Comparison of ENCODE assay signal across 9 mouse cellular contexts in genomic region chr11:45008760-45009159, GRCm38 (mm10).
"Had no signal": no experiment of that assay in that cellular context is flagged by ENCODE, and none has a peak within 500 bp of the region (broad histone marks: within the 10 kb centered on the region; RNA-seq: fewer than 3 reads in every experiment).

No protein-coding gene starts in this region.

- H3K9ac ChIP-seq: liver, embryonic 15.5 days; liver, postnatal 0 days; lung, embryonic 15.5 days; midbrain, embryonic 12.5 days; neural tube, embryonic 12.5 days; stomach, embryonic 15.5 days had no signal

- H3K27ac ChIP-seq: liver, embryonic 15.5 days; lung, embryonic 15.5 days; macrophage; midbrain, embryonic 12.5 days; neural tube, embryonic 12.5 days; stomach, embryonic 15.5 days; stomach, postnatal 0 days had no signal

- H3K36me3 ChIP-seq: liver, embryonic 15.5 days; lung, embryonic 15.5 days; midbrain, embryonic 12.5 days; stomach, embryonic 15.5 days had no signal

- ATAC-seq: liver, postnatal 0 days; lung, postnatal 0 days had no signal

- H3K4me3 ChIP-seq: liver, embryonic 15.5 days; midbrain, embryonic 12.5 days; neural tube, embryonic 12.5 days had no signal

- H3K4me1 ChIP-seq: liver, embryonic 15.5 days; lung, embryonic 15.5 days had no signal

- H3K27me3 ChIP-seq: liver, embryonic 15.5 days; lung, embryonic 15.5 days; midbrain, embryonic 12.5 days; neural tube, embryonic 12.5 days had no signal

- H3K9me3 ChIP-seq: liver, embryonic 15.5 days; lung, embryonic 15.5 days; midbrain, embryonic 12.5 days; stomach, embryonic 15.5 days had no signal
